ENCODE assay signal across 8 mouse cellular contexts in genomic region chr6:8485414-8486175, GRCm38 (mm10). TPM values are rescaled to one million over a fixed set of nuclear protein-coding genes. Genes with fewer than 3 reads are reported as not detected.
A peak's percentile ranks its signal among the peaks of the same experiment; 100 is the strongest.
DNase-seq lines count a peak whose midpoint lies in the region; ATAC-seq and TF ChIP-seq lines count a peak whose summit lies in the region.

No protein-coding gene starts in this region.

- peak; percentile 90 for TF ChIP-seq EP300 in CH12.LX (IDR thresholded peaks at IDR 0.05; ENCODE audit: low read length)
- TF ChIP-seq EP300 in liver, postnatal 0 days (IDR thresholded peaks at IDR 0.05; ENCODE audit: low read depth) = peak; percentile 55; the same call in 1 of the 2 replicates

- WGBS in liver, postnatal 0 days (ENCODE audit: insufficient replicate concordance) = 64% methylated on average over 16 of the region's 16 CpGs

- peak; percentile 71 for TF ChIP-seq POLR2A in CH12.LX (IDR thresholded peaks at IDR 0.05; ENCODE audit: low read depth, low read length)

- no peak overlapping the region for H3K4me3 ChIP-seq in CH12.LX (replicated peaks in 1 of 3; ENCODE audit: low read depth in 2 of 3, low read length in 2 of 3, poor library complexity in 1 of 3)
- no peak overlapping the region for H3K4me3 ChIP-seq in liver, postnatal 0 days (ENCODE audit: low read depth, low read length)

- in situ Hi-C loops in CH12.LX (cut with MboI; ENCODE audit: low pct_ligation_motif_present, low pct_unique_long_range_greater_than_20kb, low sequenced_read_pairs) = no loop called here

- peak; percentile 74 for ATAC-seq in liver, postnatal 0 days

- peak overlapping the region; percentile 48 for H3K4me2 ChIP-seq in CH12.LX (ENCODE audit: insufficient read depth, low read depth, poor library complexity, severe bottlenecking)
- H3K4me2 ChIP-seq in liver, postnatal 0 days (ENCODE audit: low read depth, low read length) = peak overlapping the region; percentile 42

- no peak for TF ChIP-seq CTCF in CH12.LX (conservative IDR thresholded peaks at IDR 0.05 in 1 of 2, IDR thresholded peaks at IDR 0.05 in 1 of 2; ENCODE audit: low read depth in 2 of 2, low read length in 2 of 2)
- TF ChIP-seq CTCF in liver, postnatal 0 days (IDR thresholded peaks at IDR 0.05; ENCODE audit: low read depth) = no peak

- TF ChIP-seq RAD21 in CH12.LX (IDR thresholded peaks at IDR 0.05; ENCODE audit: low read depth, low read length) = no peak; the same call in 1 of the 2 replicates

- no peaks in the 10 kb centered on the region for H3K79me2 ChIP-seq in CH12.LX (replicated peaks; ENCODE audit: control insufficient read depth, extremely low read depth, insufficient read depth, poor library complexity, severe bottlenecking)

- H3K27ac ChIP-seq in CH12.LX (ENCODE audit: insufficient read depth, low read depth) = peak overlapping the region; percentile 92
- peak overlapping the region; percentile 71 for H3K27ac ChIP-seq in liver, postnatal 0 days (ENCODE audit: low read depth)

- peak overlapping the region; percentile 45; the same call in 1 of the 2 replicates for H3K9ac ChIP-seq in CH12.LX (ENCODE audit: insufficient read depth, low read depth)
- no peak overlapping the region for H3K9ac ChIP-seq in liver, postnatal 0 days (replicated peaks)

- no peaks in the 10 kb centered on the region for H3K27me3 ChIP-seq in CH12.LX (replicated peaks)
- H3K27me3 ChIP-seq in liver, postnatal 0 days (ENCODE audit: insufficient read depth, low read length) = no peaks in the 10 kb centered on the region

- H3K9me3 ChIP-seq in CH12.LX (replicated peaks; ENCODE audit: low read length) = no peaks in the 10 kb centered on the region
- H3K9me3 ChIP-seq in liver, postnatal 0 days (ENCODE audit: low read length) = no peaks in the 10 kb centered on the region

- H3K36me3 ChIP-seq in CH12.LX (replicated peaks in 1 of 2; ENCODE audit: control insufficient read depth in 1 of 2, insufficient read depth in 1 of 2, low read length in 1 of 2) = no peaks in the 10 kb centered on the region
- no peaks in the 10 kb centered on the region for H3K36me3 ChIP-seq in liver, postnatal 0 days (replicated peaks; ENCODE audit: insufficient read depth, low read length)

- intact Hi-C loops in gastrocnemius, postnatal 14 days (cut with DNase I; ENCODE audit: low total_unique reads) = no loop called here

- peak; percentile 10 for DNase-seq in gastrocnemius, postnatal 25 days
- DNase-seq in gastrocnemius, postnatal 14 days = no peak
- DNase-seq in CH12.LX (ENCODE audit: extremely low read depth) = peak; percentile 91
- DNase-seq in liver, postnatal 0 days = peak; percentile 32
- peak; percentile 87 to 89 for DNase-seq in spleen, postnatal 36 days (ENCODE audit: low spot score in 2 of 2)
- DNase-seq in right cerebral cortex, adult 2 months (ENCODE audit: low spot score in 2 of 2) = no peak
- DNase-seq in urinary bladder, postnatal 14 days (ENCODE audit: low spot score) = no peak
- DNase-seq in adrenal gland, postnatal 36 days = no peak

- dilution Hi-C loops in CH12.LX (cut with MboI; ENCODE audit: extremely low pct_ligation_motif_present, extremely low pct_unique_long_range_greater_than_20kb, low sequenced_read_pairs) = no loop called here

- H3K4me1 ChIP-seq in CH12.LX (ENCODE audit: control insufficient read depth in 1 of 2, insufficient read depth in 2 of 2) = peaks cover 10 to 63% of the 10 kb centered on the region in 2 experiments
- H3K4me1 ChIP-seq in liver, postnatal 0 days (ENCODE audit: insufficient read depth) = peaks cover 24% of the 10 kb centered on the region

TF ChIP-seq in CH12.LX, 34 proteins besides CTCF, POLR2A, EP300 and RAD21:
- TF ChIP-seq SIN3A (IDR thresholded peaks at IDR 0.05; ENCODE audit: low read length) (peak; percentile 67; the same call in 1 of the 2 replicates), RCOR1 (conservative IDR thresholded peaks at IDR 0.05; ENCODE audit: low read depth, low read length) (peak; percentile 59; the same call in 1 of the 2 replicates), IRF4 (IDR thresholded peaks at IDR 0.05; ENCODE audit: low read depth, low read length) (peak; percentile 86), JUN (IDR thresholded peaks at IDR 0.05; ENCODE audit: insufficient read depth, low read depth, low read length) (no peak; the same call in 1 of the 2 replicates), MAX (IDR thresholded peaks at IDR 0.05; ENCODE audit: low read length) (peak; percentile 68), TCF12 (IDR thresholded peaks at IDR 0.05; ENCODE audit: low read depth, low read length) (peak; percentile 95), MYC (IDR thresholded peaks at IDR 0.05; ENCODE audit: low read depth, low read length) (peak; percentile 79), MEF2A (IDR thresholded peaks at IDR 0.05; ENCODE audit: borderline replicate concordance, low read depth, low read length) (peak; percentile 69), E2F4 (IDR thresholded peaks at IDR 0.05; ENCODE audit: insufficient replicate concordance, low read depth, low read length) (0 out of 2 replicates have a peak, but pooled peaks have one; percentile 44), UBTF (IDR thresholded peaks at IDR 0.05; ENCODE audit: low read depth, low read length) (no peak), NELFE (IDR thresholded peaks at IDR 0.05; ENCODE audit: low read depth, low read length) (peak; percentile 64; the same call in 1 of the 2 replicates), SMC3 (IDR thresholded peaks at IDR 0.05; ENCODE audit: low read depth, low read length) (no peak), MXI1 (IDR thresholded peaks at IDR 0.05; ENCODE audit: low read depth, low read length) (peak; percentile 90), KAT2A (IDR thresholded peaks at IDR 0.05; ENCODE audit: insufficient replicate concordance, low read length) (0 out of 2 replicates have a peak, but pooled peaks have one; percentile 47), MAFK (IDR thresholded peaks at IDR 0.05; ENCODE audit: insufficient replicate concordance, low read length) (0 out of 2 replicates have a peak, but pooled peaks have one; percentile 29), POLR2AphosphoS2 (IDR thresholded peaks at IDR 0.05; ENCODE audit: low read depth, low read length) (no peak), TBP (conservative IDR thresholded peaks at IDR 0.05; ENCODE audit: low read depth, low read length) (peak; percentile 78; the same call in 1 of the 2 replicates), MAZ (IDR thresholded peaks at IDR 0.05; ENCODE audit: low read depth, low read length) (no peak; the same call in 1 of the 2 replicates), JUND (conservative IDR thresholded peaks at IDR 0.05; ENCODE audit: low read depth, low read length) (peak; percentile 37), BHLHE40 (IDR thresholded peaks at IDR 0.05; ENCODE audit: low read depth, low read length) (peak; percentile 87), NRF1 (IDR thresholded peaks at IDR 0.05; ENCODE audit: low read depth, low read length) (0 out of 2 replicates have a peak, but pooled peaks have one; percentile 12), HCFC1 (IDR thresholded peaks at IDR 0.05; ENCODE audit: low read depth, low read length) (no peak; the same call in 1 of the 2 replicates), ZMIZ1 (IDR thresholded peaks at IDR 0.05; ENCODE audit: low read depth, low read length) (peak; percentile 86; the same call in 1 of the 2 replicates), GABPA (IDR thresholded peaks at IDR 0.05; ENCODE audit: insufficient replicate concordance, low read depth, low read length) (no peak), ZKSCAN1 (IDR thresholded peaks at IDR 0.05; ENCODE audit: borderline replicate concordance, low read depth, low read length) (no peak), ELF1 (IDR thresholded peaks at IDR 0.05; ENCODE audit: low read depth, low read length) (peak; percentile 72), CHD2 (IDR thresholded peaks at IDR 0.05; ENCODE audit: low read length) (peak; percentile 32; the same call in 1 of the 2 replicates), ZNF384 (IDR thresholded peaks at IDR 0.05; ENCODE audit: low read depth, low read length) (0 out of 2 replicates have a peak, but pooled peaks have one; percentile 4), USF2 (conservative IDR thresholded peaks at IDR 0.05; ENCODE audit: low read depth, low read length) (no peak), ETS1 (conservative IDR thresholded peaks at IDR 0.05; ENCODE audit: low read depth, low read length) (peak; percentile 64), PAX5 (IDR thresholded peaks at IDR 0.05; ENCODE audit: low read length) (no peak), ZC3H11A (IDR thresholded peaks at IDR 0.05; ENCODE audit: low read depth, low read length) (no peak), USF1 (IDR thresholded peaks at IDR 0.05; ENCODE audit: low read depth, low read length) (no peak), CHD1 (IDR thresholded peaks at IDR 0.05; ENCODE audit: low read depth, low read length) (0 out of 2 replicates have a peak, but pooled peaks have one; percentile 17)
TF ChIP-seq in CH12.LX: peak in this region for 22.

RNA-seq across cellular contexts. Expression of gene Glcci1, which starts 23.8 kb away (rescaled TPM):
- 1 to 10 TPM; 4.3 to 5.6 TPM for total RNA-seq in gastrocnemius, postnatal 25 days (2021)
- 10 to 100 TPM in 1 of 2 experiments, 1 to 10 TPM in 1; 9.9 to 10.5 TPM for total RNA-seq in gastrocnemius, postnatal 14 days (2021)
- total RNA-seq in CH12.LX (2012; rRNA removed) = 1.9 and 4.4 TPM in 2 replicates
- total RNA-seq in CH12.LX (2014; rRNA removed) = 2.4 and 2.5 TPM in 2 replicates
- 3.5 and 4.8 TPM in 2 replicates for polyA plus RNA-seq in CH12.LX (2012; ENCODE audit: insufficient read length, low read depth)
- 2.5 and 3.0 TPM in 2 replicates for polyA plus RNA-seq in liver, postnatal 0 days (2015; fragmentation: Nextera tagmentation; extraction: Ambion mirVana)
- 10 to 100 TPM; 26.8 to 27.3 TPM for total RNA-seq in adrenal gland, postnatal 36 days (2021)

Comparison
In these comparisons a context has a peak if more than half of its experiments do, and no peak if none do; other contexts are left out.
1. DNase-seq: peak in gastrocnemius, postnatal 25 days (single experiment), CH12.LX (single experiment), liver, postnatal 0 days (single experiment) and spleen, postnatal 36 days (2 of 2); none in gastrocnemius, postnatal 14 days (single experiment), right cerebral cortex, adult 2 months (0 of 2), urinary bladder, postnatal 14 days (single experiment) and adrenal gland, postnatal 36 days (0 of 2).